Mouse (Mus musculus): ENCODE data around the gene Tnr.

DNA sequence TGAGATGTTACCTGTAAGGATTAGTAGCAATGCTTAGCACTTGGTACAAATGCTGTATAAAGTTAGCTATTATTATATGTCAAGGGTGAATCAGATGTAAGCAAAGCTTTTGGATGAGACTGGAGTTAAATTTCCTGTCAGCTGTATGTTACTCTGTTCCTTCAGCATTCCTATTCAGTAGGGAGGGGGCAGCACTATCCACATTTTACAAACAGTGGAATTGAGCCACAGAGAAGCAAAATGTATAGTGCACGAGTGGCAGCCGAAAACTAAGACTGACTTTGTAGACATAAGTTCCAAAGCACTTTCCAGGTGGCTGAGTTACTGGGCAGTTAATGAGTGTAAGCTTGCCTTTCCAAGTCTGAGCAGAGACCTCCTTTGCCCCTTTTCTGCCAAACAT lies 500 bp upstream of the Tnr start:
- TF ChIP-seq POLR2A (IDR thresholded peaks at IDR 0.05; ENCODE audit: extremely low read depth, insufficient read depth, low read length): no peak
- no peak for TF ChIP-seq CTCF (IDR thresholded peaks at IDR 0.05; ENCODE audit: low read depth, low read length)

Measured in liver, adult 2 months (tissue).